Mouse (Mus musculus) cerebellum, adult 2 months (tissue): ENCODE results near the gene Rfc5. TPM values are rescaled to one million over a fixed set of nuclear protein-coding genes. Genes with fewer than 3 reads are reported as not detected.

Source experiments
- DNase-seq, 2 experiments: peaks; one replicate each; pipeline ENCODE4 v3.0.0; 2021
- H3K27ac ChIP-seq: fragments of 200-500 bp; 2 replicates; pipeline ENCODE4 v1.5.1; 2012; ENCODE audit warnings: low read length, control low read depth, inconsistent platforms; ENCODE audit not compliant: insufficient read depth
- H3K27me3 ChIP-seq: fragments of 200-500 bp; 2 replicates; pipeline ENCODE4 v1.6.1; 2012; ENCODE audit warnings: inconsistent platforms, mild to moderate bottlenecking, low read length, moderate library complexity; ENCODE audit not compliant: control insufficient read depth, insufficient read depth
- H3K4me1 ChIP-seq: fragments of 200-500 bp; 2 replicates; pipeline ENCODE4 v1.6.1; 2011; ENCODE audit warnings: low read length; ENCODE audit not compliant: control insufficient read depth, insufficient read depth
- H3K4me3 ChIP-seq: fragments of 200-500 bp; replicated peaks from 2 replicates; pipeline ENCODE3; 2011; ENCODE audit warnings: mild to moderate bottlenecking, low read depth, low read length, control low read depth; ENCODE audit not compliant: insufficient read depth
- CTCF ChIP-seq: fragments of 200-500 bp; IDR thresholded peaks from 2 replicates; pipeline ENCODE4 v1.5.1; 2011; ENCODE audit warnings: low read depth, mild to moderate bottlenecking, control low read depth, low read length, moderate library complexity, borderline replicate concordance; ENCODE audit not compliant: insufficient read depth
- POLR2A ChIP-seq: fragments of 200-500 bp; IDR thresholded peaks from 2 replicates; pipeline ENCODE4 v1.6.1; 2011; ENCODE audit warnings: low read length, control low read depth, borderline replicate concordance; ENCODE audit not compliant: insufficient read depth
- WGBS: fragments of 180-500 bp; shearing (Covaris S2); methylation state at CpG from one replicate; pipeline ENCODE4 v1.1.7; 2018; 5-methylcytosine and 5-hydroxymethylcytosine counted together
- polyA plus RNA-seq: library from polyadenylated mRNA; depleted of rRNA; stranded (reverse); fragments of >200 nt; gene quantifications from 2 replicates; pipeline ENCODE4 v1.2.3, GENCODE M21; 2012

Rfc5 gene
- polyA plus RNA-seq, 1 experiment: 9.9 TPM

DNA sequence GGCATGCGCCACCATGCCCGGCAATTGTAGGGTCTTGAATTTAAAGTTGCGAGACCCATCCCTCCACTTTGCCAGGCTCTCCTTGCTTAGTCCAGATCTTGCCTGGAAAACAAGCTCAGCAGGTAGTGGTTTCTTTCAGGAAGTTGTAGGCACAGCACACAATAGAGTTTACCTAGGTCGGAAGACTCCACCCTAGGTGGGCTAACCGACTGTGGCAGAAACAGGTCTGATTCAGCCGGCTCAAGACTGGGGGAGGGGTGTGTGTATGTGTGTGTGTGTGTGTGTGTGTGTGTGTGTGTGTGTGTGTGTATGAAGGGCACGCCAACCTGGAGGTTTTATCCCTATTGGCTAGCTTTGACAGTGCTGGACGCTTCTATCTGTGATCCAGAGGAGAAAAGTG lies 14.8 kb upstream of the Rfc5 start:
- WGBS: 85% methylated on average over 8 of the region's 8 CpGs

DNA sequence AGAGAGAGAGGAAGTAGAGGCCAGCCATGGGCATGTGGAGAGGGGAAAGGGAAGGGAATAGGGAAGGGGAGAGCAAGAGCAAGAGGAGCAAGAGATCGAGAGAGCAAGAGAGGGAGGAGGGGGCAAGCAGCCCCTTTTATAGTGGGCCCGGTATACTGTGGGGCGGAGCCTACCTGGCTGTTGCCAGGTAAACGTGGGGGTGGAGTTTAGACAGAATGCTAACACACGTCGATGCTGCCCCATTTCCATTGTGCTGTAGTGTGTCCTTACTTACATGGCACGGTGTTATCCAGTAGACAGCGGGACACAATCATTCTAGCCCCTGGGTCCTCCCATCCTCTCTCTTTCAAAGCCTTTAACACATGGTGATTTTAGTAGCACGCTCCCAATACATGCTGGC lies 10.4 kb upstream of the Rfc5 start:
- Histone ChIP-seq H3K27ac (no peak overlapping the region), H3K27me3 (no peaks in the 10 kb centered on the region), H3K4me1 (no peaks in the 10 kb centered on the region), H3K4me3 (no peak overlapping the region)
- WGBS: 80% methylated on average over 9 of the region's 9 CpGs
- TF ChIP-seq POLR2A: no peak
- no peak for TF ChIP-seq CTCF
- DNase-seq: no peak

More for the DNA sequence above, 14.8 kb upstream of the Rfc5 start:
- H3K4me3 ChIP-seq: no peak overlapping the region
- no peaks in the 10 kb centered on the region for H3K27me3 ChIP-seq
- TF ChIP-seq CTCF (no peak), POLR2A (no peak)
- no peak for DNase-seq
- no peaks in the 10 kb centered on the region for H3K4me1 ChIP-seq
- H3K27ac ChIP-seq: no peak overlapping the region

DNA sequence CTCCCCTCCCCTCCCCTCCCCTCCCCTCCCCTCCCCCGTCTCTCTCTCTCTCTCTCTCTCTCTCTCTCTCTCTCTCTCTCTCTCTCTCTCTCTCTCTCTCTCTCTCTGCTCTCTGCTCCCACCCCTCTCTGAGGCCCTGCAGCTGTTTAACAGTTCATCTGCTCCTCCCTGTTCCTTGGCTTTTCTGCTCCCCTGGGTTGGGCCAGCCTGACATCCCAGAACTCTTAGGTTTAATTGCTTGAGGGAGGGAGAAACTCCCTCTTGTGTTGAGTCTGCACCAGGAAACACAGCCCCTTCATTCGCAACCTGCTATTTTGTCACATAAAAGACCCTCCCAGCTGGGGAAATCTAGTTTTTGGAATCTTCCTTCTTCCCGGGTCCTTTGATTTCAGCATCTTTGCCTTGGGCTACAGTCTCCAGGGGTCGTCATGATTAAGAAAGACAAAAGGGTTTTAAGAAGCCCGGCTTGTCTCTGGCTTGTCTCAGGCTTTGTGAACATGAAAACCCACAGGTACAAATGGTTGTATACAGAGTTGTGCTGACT lies 9.2 kb upstream of the Rfc5 start:
- Histone ChIP-seq H3K4me3 (no peak overlapping the region), H3K27me3 (no peaks in the 10 kb centered on the region), H3K27ac (no peak overlapping the region), H3K4me1 (no peaks in the 10 kb centered on the region)
- TF ChIP-seq CTCF: no peak
- no peak for TF ChIP-seq POLR2A
- 36% methylated on average over 4 of the region's 5 CpGs for WGBS
- no peak for DNase-seq

DNA sequence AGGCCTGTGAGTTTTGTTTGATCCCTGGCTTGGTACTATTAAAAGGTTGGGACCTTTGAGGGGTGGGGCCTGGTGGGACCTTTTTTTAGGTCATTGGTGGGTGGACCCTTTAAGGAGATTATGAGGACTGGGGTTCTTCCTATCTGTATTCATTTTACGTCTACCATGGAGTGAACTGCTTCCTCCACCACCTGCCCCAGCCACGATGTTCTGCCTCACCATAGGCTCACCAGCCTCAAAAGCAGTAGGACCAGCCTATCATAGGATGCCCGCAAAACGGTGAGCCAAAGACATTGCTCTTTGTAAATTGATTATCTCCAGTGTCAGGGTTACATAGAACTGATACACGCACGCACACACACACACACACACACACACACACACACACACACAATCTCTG lies 8.5 kb upstream of the Rfc5 start:
- H3K27me3 ChIP-seq: no peaks in the 10 kb centered on the region
- TF ChIP-seq POLR2A (no peak), CTCF (no peak)

DNA sequence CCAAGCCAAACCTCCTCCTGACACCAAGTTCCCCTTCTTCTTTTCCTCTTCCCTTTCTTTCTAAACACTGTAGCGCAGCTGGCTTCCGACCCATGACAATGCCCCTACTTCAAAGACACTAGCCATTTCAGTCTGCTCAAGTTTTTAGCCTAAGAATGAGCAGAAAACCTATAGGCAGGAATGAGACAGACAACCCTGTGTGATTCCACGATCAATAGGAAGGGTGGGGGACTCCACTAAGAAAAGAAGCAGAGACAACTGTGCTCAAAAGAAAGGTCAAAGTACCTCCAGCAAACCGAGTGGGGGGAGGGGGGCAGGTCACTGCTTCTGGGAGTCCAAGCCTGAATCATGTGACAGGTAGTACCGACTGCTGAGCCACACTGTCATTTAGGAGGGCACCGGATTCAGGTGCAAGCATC lies 7.8 kb upstream of the Rfc5 start:
- no peak for TF ChIP-seq CTCF
- TF ChIP-seq POLR2A: no peak
- no peaks in the 10 kb centered on the region for H3K27me3 ChIP-seq
- no peak overlapping the region for H3K27ac ChIP-seq
- 58% methylated on average over 6 of the region's 6 CpGs for WGBS
- H3K4me3 ChIP-seq: no peak overlapping the region
- no peak for DNase-seq
- H3K4me1 ChIP-seq: no peaks in the 10 kb centered on the region

More for the DNA sequence above, 8.5 kb upstream of the Rfc5 start:
- H3K4me1 ChIP-seq: no peaks in the 10 kb centered on the region
- no peak overlapping the region for H3K4me3 ChIP-seq
- no peak overlapping the region for H3K27ac ChIP-seq
- no peak for DNase-seq
- 82% methylated on average over 6 of the region's 6 CpGs for WGBS

DNA sequence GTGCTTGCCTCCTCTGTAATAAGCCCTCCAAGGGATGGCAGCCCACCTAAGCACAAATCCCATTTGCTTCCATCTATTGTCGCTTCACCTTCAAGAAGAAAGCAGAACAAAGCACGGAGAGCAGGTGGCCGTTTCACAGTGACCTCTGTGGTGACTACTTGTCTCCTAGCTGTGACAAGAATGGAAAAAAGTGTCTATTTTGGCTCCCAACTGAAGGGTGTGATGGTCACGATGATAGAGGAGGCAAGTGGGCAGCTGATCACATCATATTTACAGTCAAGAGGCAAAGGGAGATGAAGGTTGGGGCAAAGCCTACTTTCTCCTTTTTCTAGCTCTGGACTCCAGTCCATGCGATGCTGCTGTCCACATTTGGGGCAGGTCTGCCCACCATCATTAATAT lies 7.0 kb upstream of the Rfc5 start:
- DNase-seq: no peak
- WGBS: 89% methylated on average over 5 of the region's 5 CpGs
- Histone ChIP-seq H3K4me1 (no peaks in the 10 kb centered on the region), H3K27me3 (no peaks in the 10 kb centered on the region), H3K27ac (no peak overlapping the region), H3K4me3 (no peak overlapping the region)
- no peak for TF ChIP-seq POLR2A
- no peak for TF ChIP-seq CTCF

DNA sequence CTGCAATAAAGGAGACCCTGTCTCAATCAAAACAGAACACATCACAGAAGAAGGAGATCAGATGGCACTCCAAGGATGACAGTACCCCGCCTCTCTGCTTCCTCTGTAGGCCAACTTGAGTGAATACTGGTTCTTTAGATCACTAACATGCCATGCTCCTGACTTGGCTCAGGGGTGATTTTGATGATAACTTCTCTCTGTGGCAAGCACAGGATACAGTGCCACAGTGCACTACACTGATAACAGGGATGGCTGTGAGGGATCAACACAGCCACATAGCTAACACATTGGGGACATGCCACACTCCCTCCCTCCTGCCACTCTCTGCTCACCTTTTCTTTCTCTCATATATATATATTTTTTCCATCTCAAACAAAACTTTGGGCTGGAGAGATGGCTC lies 2.0 kb upstream of the Rfc5 start:
- H3K4me3 ChIP-seq: no peak overlapping the region
- H3K27ac ChIP-seq: no peak overlapping the region
- no peak for TF ChIP-seq POLR2A
- no peak for TF ChIP-seq CTCF
- DNase-seq: no peak
- WGBS: 91% methylated on average over 1 of the region's 1 CpGs
- H3K27me3 ChIP-seq: no peaks in the 10 kb centered on the region
- H3K4me1 ChIP-seq: 0 out of 2 replicates have a peak, but pooled peaks cover 3% of the 10 kb centered on the region

DNA sequence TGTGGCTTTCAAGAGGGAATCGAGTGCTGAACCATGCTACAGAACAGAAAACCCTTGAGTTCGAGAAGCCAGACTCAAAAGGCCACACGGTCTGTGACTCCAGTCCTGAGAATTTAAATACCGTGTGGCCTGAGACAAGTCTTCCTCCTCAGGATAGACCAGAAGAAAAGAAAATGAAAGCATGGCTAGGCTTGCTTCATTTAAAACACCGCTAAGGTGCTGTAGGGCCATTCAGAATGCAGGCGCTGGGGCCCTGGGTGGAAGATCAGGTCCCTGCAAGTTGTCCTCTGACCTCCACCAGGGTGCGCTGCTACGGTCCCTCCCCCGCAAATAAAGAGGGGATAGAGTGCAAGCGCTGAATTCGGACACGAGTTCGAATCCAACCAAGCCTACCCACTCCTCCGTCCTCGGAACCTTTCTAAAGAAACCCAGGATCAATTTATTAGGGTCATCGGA lies 523 bp downstream of the Rfc5 start:
- Histone ChIP-seq H3K27ac (no peak overlapping the region), H3K4me1 (0 out of 2 replicates have a peak, but pooled peaks cover 3% of the 10 kb centered on the region), H3K4me3 (peak overlapping the region; percentile 77), H3K27me3 (no peaks in the 10 kb centered on the region)
- peak; percentile 53 to 63 for DNase-seq
- TF ChIP-seq CTCF: peak; percentile 35; the same call in 1 of the 2 replicates
- no peak for TF ChIP-seq POLR2A
- 4% methylated on average over 16 of the region's 16 CpGs for WGBS
